Mouse (Mus musculus) left cerebral cortex, adult 6 months (tissue): ENCODE results near the gene Psat1. TPM values are rescaled to one million over a fixed set of nuclear protein-coding genes. Genes with fewer than 3 reads are reported as not detected.

Experiments
- long read RNA-seq, 2 experiments: library from polyadenylated mRNA; unstranded; transcript quantifications; one replicate each; pipeline ENCODE4 v2.0.0; 2019 to 2020
- polyA plus RNA-seq: library from polyadenylated mRNA; unstranded; fragments of <200 nt; fragmentation: Nextera tagmentation; gene quantifications from 2 replicates; pipeline ENCODE4 v1.2.3, GENCODE M21; 2021

Gene Psat1
- polyA plus RNA-seq = 134 and 139 TPM in 2 replicates
- long read RNA-seq, experiment 1, transcript Psat1-205 (9 exons, 2,291 nt) = minor isoform, 8 of 1,078 reads
- long read RNA-seq, experiment 1, transcript Psat1-201 (9 exons, 2,617 nt) = major isoform, 1,022 of 1,078 reads
- long read RNA-seq, experiment 1, partial matches to known transcripts = 20 of 1,078 reads
- long read RNA-seq, experiment 1, other reads (novel, unspliced or antisense) = 25 of 1,078 reads
- long read RNA-seq, experiment 2, transcript Psat1-201 (9 exons, 2,617 nt) = major isoform, 156 of 184 reads
- long read RNA-seq, experiment 2, partial matches to known transcripts = 19 of 184 reads
- long read RNA-seq, experiment 2, other reads (novel, unspliced or antisense) = 5 of 184 reads

GRCm38 (mm10) chr19:15947237-15947636 lies at the start of gene Psat1:
Gene Psat1, minus strand, starts transcription at chr19:15947337.

GRCm38 (mm10) chr19:15984449-15985171 lies 37.5 kb upstream of the Psat1 start, which contains the start of gene Cep78:
Gene Cep78, minus strand, starts transcription at chr19:15984989.

Other genes with a start within 250 kb of the Psat1 start
- gene Cep78, start 37.7 kb upstream of the Psat1 start, polyA plus RNA-seq = 3.7 and 3.8 TPM in 2 replicates
- 22.2 and 40.4 TPM in 2 replicates for gene Gnaq, start 185.5 kb upstream of the Psat1 start, polyA plus RNA-seq